Mouse (Mus musculus) limb, embryonic 15.5 days (tissue): Measurements from ENCODE around the gene 4932438H23Rik. TPM values are rescaled to one million over a fixed set of nuclear protein-coding genes. Genes with fewer than 3 reads are reported as not detected.

Experiments used
- ATAC-seq: fragments of 200-750 bp; cut with Nextera tagmentation; 2 replicates; pipeline ENCODE4 v1.8.0; 2017; ENCODE audit warnings: low read depth, moderate TSS enrichment; ENCODE audit not compliant: insufficient number of reproducible peaks, low FRiP score, low TSS enrichment
- H3K27ac ChIP-seq: fragments of 300-500 bp; sonication (generic); 2 replicates; pipeline ENCODE4 v1.5.1; 2015; ENCODE audit warnings: moderate library complexity, mild to moderate bottlenecking, inconsistent platforms
- H3K27me3 ChIP-seq: fragments of 300-500 bp; sonication (generic); 2 replicates; pipeline ENCODE4 v1.6.1; 2015; ENCODE audit warnings: inconsistent platforms
- H3K36me3 ChIP-seq: fragments of 300-500 bp; sonication (generic); 2 replicates; pipeline ENCODE4 v1.6.1; 2015; ENCODE audit warnings: inconsistent platforms
- H3K4me1 ChIP-seq: fragments of 300-500 bp; sonication (generic); 2 replicates; pipeline ENCODE4 v1.6.1; 2015; ENCODE audit warnings: inconsistent platforms
- H3K4me2 ChIP-seq: fragments of 300-500 bp; sonication (generic); 2 replicates; pipeline ENCODE4 v1.6.1; 2015; ENCODE audit warnings: mild to moderate bottlenecking, inconsistent platforms
- H3K4me3 ChIP-seq: fragments of 300-500 bp; sonication (generic); 2 replicates; pipeline ENCODE4 v1.5.1; 2015; ENCODE audit warnings: mild to moderate bottlenecking, inconsistent platforms
- H3K9ac ChIP-seq: fragments of 300-500 bp; sonication (generic); 2 replicates; pipeline ENCODE4 v1.6.1; 2015; ENCODE audit warnings: inconsistent platforms
- H3K9me3 ChIP-seq: fragments of 300-500 bp; sonication (generic); 2 replicates; pipeline ENCODE4 v1.6.1; 2016; ENCODE audit warnings: inconsistent platforms
- WGBS: fragments of 180-500 bp; shearing (Covaris S2); methylation state at CpG from one replicate; pipeline ENCODE4 v1.1.7; 2015; 5-methylcytosine and 5-hydroxymethylcytosine counted together
- polyA plus RNA-seq: library from polyadenylated mRNA; unstranded; fragments of >200 nt; fragmentation: Nextera tagmentation; extraction: Ambion mirVana; gene quantifications from 2 replicates; pipeline ENCODE4 v1.2.1, GENCODE M21; 2015

The 4932438H23Rik gene
- polyA plus RNA-seq, 1 experiment from 2014 or later: 0.15 TPM

GRCm38 (mm10) chr16:91123821-91124220 is 28.9 kb upstream of the 4932438H23Rik start:
- H3K9ac ChIP-seq: no peak overlapping the region
- no peaks in the 10 kb centered on the region for H3K27me3 ChIP-seq
- H3K4me2 ChIP-seq: no peak overlapping the region
- ATAC-seq: no peak
- no peaks in the 10 kb centered on the region for H3K4me1 ChIP-seq
- WGBS: 82% methylated on average over 1 of the region's 1 CpGs
- no peak overlapping the region for H3K27ac ChIP-seq
- no peaks in the 10 kb centered on the region for H3K9me3 ChIP-seq
- no peaks in the 10 kb centered on the region for H3K36me3 ChIP-seq
- H3K4me3 ChIP-seq: no peak overlapping the region

- H3K27ac ChIP-seq: no peak overlapping the region
- H3K9ac ChIP-seq: no peak overlapping the region
- no peaks in the 10 kb centered on the region for H3K36me3 ChIP-seq
- H3K4me1 ChIP-seq: no peaks in the 10 kb centered on the region
- no peaks in the 10 kb centered on the region for H3K9me3 ChIP-seq
- no peak overlapping the region for H3K4me3 ChIP-seq
- no peak for ATAC-seq
- 75% methylated on average over 6 of the region's 6 CpGs for WGBS
- H3K4me2 ChIP-seq: no peak overlapping the region
- no peaks in the 10 kb centered on the region for H3K27me3 ChIP-seq
Observed at GRCm38 (mm10) chr16:91119879-91120278, 25.0 kb upstream of the 4932438H23Rik start.

GRCm38 (mm10) chr16:91116696-91117095 is 21.8 kb upstream of the 4932438H23Rik start:
- Histone ChIP-seq H3K9ac (no peak overlapping the region), H3K27me3 (no peaks in the 10 kb centered on the region), H3K27ac (no peak overlapping the region), H3K4me1 (no peaks in the 10 kb centered on the region), H3K9me3 (no peaks in the 10 kb centered on the region), H3K4me2 (no peak overlapping the region), H3K36me3 (no peaks in the 10 kb centered on the region), H3K4me3 (no peak overlapping the region)
- no peak for ATAC-seq
- WGBS: 62% methylated on average over 7 of the region's 7 CpGs

GRCm38 (mm10) chr16:91116006-91116405 is 21.1 kb upstream of the 4932438H23Rik start:
- 79% methylated on average over 4 of the region's 4 CpGs for WGBS
- H3K9me3 ChIP-seq: no peaks in the 10 kb centered on the region
- no peak overlapping the region for H3K27ac ChIP-seq
- no peaks in the 10 kb centered on the region for H3K36me3 ChIP-seq
- no peak overlapping the region for H3K9ac ChIP-seq
- no peak overlapping the region for H3K4me2 ChIP-seq
- H3K4me1 ChIP-seq: no peaks in the 10 kb centered on the region
- ATAC-seq: no peak
- H3K4me3 ChIP-seq: no peak overlapping the region
- H3K27me3 ChIP-seq: no peaks in the 10 kb centered on the region

- H3K4me3 ChIP-seq: no peak overlapping the region
- ATAC-seq: no peak
- H3K27ac ChIP-seq: no peak overlapping the region
- no peaks in the 10 kb centered on the region for H3K4me1 ChIP-seq
- no peaks in the 10 kb centered on the region for H3K36me3 ChIP-seq
- peak overlapping the region; percentile 24 for H3K4me2 ChIP-seq
- H3K27me3 ChIP-seq: no peaks in the 10 kb centered on the region
- no peaks in the 10 kb centered on the region for H3K9me3 ChIP-seq
- no peak overlapping the region for H3K9ac ChIP-seq
- WGBS: 25% methylated on average over 11 of the region's 11 CpGs
Observed at GRCm38 (mm10) chr16:91110999-91111535, 16.1 kb upstream of the 4932438H23Rik start.

GRCm38 (mm10) chr16:91107608-91108007 is 12.7 kb upstream of the 4932438H23Rik start:
- H3K4me1 ChIP-seq: no peaks in the 10 kb centered on the region
- H3K36me3 ChIP-seq: no peaks in the 10 kb centered on the region
- no peak overlapping the region for H3K9ac ChIP-seq
- ATAC-seq: no peak
- H3K27me3 ChIP-seq: no peaks in the 10 kb centered on the region
- H3K9me3 ChIP-seq: no peaks in the 10 kb centered on the region
- no peak overlapping the region for H3K27ac ChIP-seq
- 83% methylated on average over 8 of the region's 11 CpGs for WGBS
- H3K4me3 ChIP-seq: no peak overlapping the region
- H3K4me2 ChIP-seq: no peak overlapping the region

GRCm38 (mm10) chr16:91105481-91106051 is 10.6 kb upstream of the 4932438H23Rik start:
- Histone ChIP-seq H3K9ac (no peak overlapping the region), H3K27me3 (no peaks in the 10 kb centered on the region), H3K4me2 (no peak overlapping the region), H3K4me3 (no peak overlapping the region), H3K9me3 (no peaks in the 10 kb centered on the region), H3K27ac (no peak overlapping the region), H3K4me1 (no peaks in the 10 kb centered on the region), H3K36me3 (no peaks in the 10 kb centered on the region)
- ATAC-seq: no peak
- 39% methylated on average over 13 of the region's 13 CpGs for WGBS

- H3K4me1 ChIP-seq: no peaks in the 10 kb centered on the region
- H3K9me3 ChIP-seq: no peaks in the 10 kb centered on the region
- no peak overlapping the region for H3K4me2 ChIP-seq
- no peak overlapping the region for H3K27ac ChIP-seq
- H3K27me3 ChIP-seq: no peaks in the 10 kb centered on the region
- 55% methylated on average over 10 of the region's 10 CpGs for WGBS
- no peak overlapping the region for H3K4me3 ChIP-seq
- ATAC-seq: no peak
- no peak overlapping the region for H3K9ac ChIP-seq
- H3K36me3 ChIP-seq: no peaks in the 10 kb centered on the region
Observed at GRCm38 (mm10) chr16:91104821-91105480, 10.0 kb upstream of the 4932438H23Rik start.

GRCm38 (mm10) chr16:91103386-91103785 is 8.5 kb upstream of the 4932438H23Rik start:
- no peaks in the 10 kb centered on the region for H3K27me3 ChIP-seq
- no peaks in the 10 kb centered on the region for H3K9me3 ChIP-seq
- no peaks in the 10 kb centered on the region for H3K4me1 ChIP-seq
- H3K36me3 ChIP-seq: no peaks in the 10 kb centered on the region
- no peak overlapping the region for H3K4me2 ChIP-seq
- ATAC-seq: no peak
- no peak overlapping the region for H3K4me3 ChIP-seq
- no peak overlapping the region for H3K27ac ChIP-seq
- 78% methylated on average over 14 of the region's 14 CpGs for WGBS
- H3K9ac ChIP-seq: no peak overlapping the region

- no peak for ATAC-seq
- no peak overlapping the region for H3K4me3 ChIP-seq
- no peak overlapping the region for H3K4me2 ChIP-seq
- H3K4me1 ChIP-seq: no peaks in the 10 kb centered on the region
- no peak overlapping the region for H3K27ac ChIP-seq
- H3K27me3 ChIP-seq: no peaks in the 10 kb centered on the region
- no peaks in the 10 kb centered on the region for H3K36me3 ChIP-seq
- H3K9ac ChIP-seq: no peak overlapping the region
- H3K9me3 ChIP-seq: no peaks in the 10 kb centered on the region
- 62% methylated on average over 2 of the region's 2 CpGs for WGBS
Observed at GRCm38 (mm10) chr16:91100484-91100883, 5.6 kb upstream of the 4932438H23Rik start.

- H3K36me3 ChIP-seq: no peaks in the 10 kb centered on the region
- H3K27me3 ChIP-seq: no peaks in the 10 kb centered on the region
- H3K4me2 ChIP-seq: no peak overlapping the region
- H3K9ac ChIP-seq: no peak overlapping the region
- H3K4me3 ChIP-seq: no peak overlapping the region
- no peaks in the 10 kb centered on the region for H3K9me3 ChIP-seq
- ATAC-seq: no peak
- WGBS: 71% methylated on average over 16 of the region's 16 CpGs
- no peak overlapping the region for H3K27ac ChIP-seq
- H3K4me1 ChIP-seq: no peaks in the 10 kb centered on the region
Observed at GRCm38 (mm10) chr16:91099444-91100065, 4.6 kb upstream of the 4932438H23Rik start.

GRCm38 (mm10) chr16:91097858-91098257 is 2.9 kb upstream of the 4932438H23Rik start:
- Histone ChIP-seq H3K4me2 (no peak overlapping the region), H3K27ac (no peak overlapping the region), H3K36me3 (no peaks in the 10 kb centered on the region), H3K27me3 (no peaks in the 10 kb centered on the region), H3K9ac (no peak overlapping the region), H3K4me3 (no peak overlapping the region), H3K9me3 (no peaks in the 10 kb centered on the region), H3K4me1 (no peaks in the 10 kb centered on the region)
- no peak for ATAC-seq
- WGBS: 89% methylated on average over 11 of the region's 11 CpGs
